Mouse (Mus musculus) adrenal gland, adult (tissue): ENCODE measurements around the gene Extl1.

Source experiments
- DNase-seq, 2 experiments: peaks; one replicate each; pipeline ENCODE4 v3.0.0; 2022 to 2023; ENCODE audit warnings: low spot score in 1 of 2; ENCODE audit not compliant: inconsistent age in 2 of 2

Gene Extl1

GRCm38 (mm10) chr4:134352929-134353328 is 30.7 kb downstream of the Extl1 start:
- no peak for DNase-seq

- peak in 1 of 2 experiments; percentile 57 for DNase-seq
These were observed 31.4 kb downstream of the Extl1 start for GRCm38 (mm10) chr4:134352261-134352707.

- DNase-seq, result peak in 1 of 2 experiments; percentile 72
These were observed 32.1 kb downstream of the Extl1 start for GRCm38 (mm10) chr4:134351329-134352260.

- DNase-seq, result no peak
These were observed 33.0 kb downstream of the Extl1 start for GRCm38 (mm10) chr4:134350641-134351040.

GRCm38 (mm10) chr4:134349829-134350228 is 33.8 kb downstream of the Extl1 start:
- DNase-seq, result no peak

- DNase-seq, result no peak
These were observed 35.1 kb downstream of the Extl1 start for GRCm38 (mm10) chr4:134348545-134348944.

GRCm38 (mm10) chr4:134348078-134348477 is 35.6 kb downstream of the Extl1 start:
- peak in 1 of 2 experiments; percentile 45 for DNase-seq

- DNase-seq, result no peak
These were observed 37.8 kb downstream of the Extl1 start for GRCm38 (mm10) chr4:134345802-134346201.

- DNase-seq, result peak in 1 of 2 experiments; percentile 57
These were observed 39.0 kb downstream of the Extl1 start for GRCm38 (mm10) chr4:134344620-134345019.

- peak; percentile 80 to 90 for DNase-seq
These were observed 40.3 kb downstream of the Extl1 start, which contains the start of gene Slc30a2 for GRCm38 (mm10) chr4:134343071-134344031. Slc30a2 (plus strand) TSS chr4:134343181.

- DNase-seq, result peak in 1 of 2 experiments; percentile 53
These were observed 41.4 kb downstream of the Extl1 start for GRCm38 (mm10) chr4:134342213-134342779.

GRCm38 (mm10) chr4:134341231-134341630 is 42.4 kb downstream of the Extl1 start:
- DNase-seq, result peak; percentile 64 to 79

GRCm38 (mm10) chr4:134330281-134330680 is 53.4 kb downstream of the Extl1 start:
- no peak for DNase-seq

GRCm38 (mm10) chr4:134328832-134329231 is 54.8 kb downstream of the Extl1 start:
- no peak for DNase-seq

- no peak for DNase-seq
These were observed 55.5 kb downstream of the Extl1 start for GRCm38 (mm10) chr4:134328151-134328550.

GRCm38 (mm10) chr4:134326859-134327530 is 56.7 kb downstream of the Extl1 start:
- DNase-seq, result no peak

GRCm38 (mm10) chr4:134324655-134325054 is 59.0 kb downstream of the Extl1 start:
- DNase-seq, result no peak

- DNase-seq, result peak in 1 of 2 experiments; percentile 42
These were observed 62.1 kb downstream of the Extl1 start for GRCm38 (mm10) chr4:134321524-134321923.

- DNase-seq, result no peak
These were observed 64.0 kb downstream of the Extl1 start for GRCm38 (mm10) chr4:134319674-134320073.

GRCm38 (mm10) chr4:134319074-134319473 is 64.6 kb downstream of the Extl1 start:
- no peak for DNase-seq
